Mouse (Mus musculus): ENCODE results near the gene Foxg1. TPM values are rescaled to one million over a fixed set of nuclear protein-coding genes. Genes with fewer than 3 reads are reported as not detected.

Gene Foxg1
- 3.7 and 13.9 TPM in 2 replicates for polyA plus RNA-seq (2011; ENCODE audit: insufficient read length, low read depth, missing spikeins)

GRCm38 (mm10) chr12:49382565-49383520, at the start of gene Foxg1:
Gene Foxg1, plus strand, starts transcription at chr12:49382660.
- peak within 1 kb of the TSS; percentile 45 for H3K4me3 ChIP-seq (ENCODE audit: insufficient read depth, low read length)
- no peak within 1 kb of the TSS for H3K27ac ChIP-seq (ENCODE audit: insufficient read depth, low read length)
- no peaks in the 10 kb centered on the region for H3K4me1 ChIP-seq (ENCODE audit: control insufficient read depth, insufficient read depth, low read length)
- TF ChIP-seq POLR2A (IDR thresholded peaks at IDR 0.05; ENCODE audit: low read depth, low read length): 0 out of 2 replicates have a peak, but pooled peaks have one; percentile 18
- no peak for TF ChIP-seq CTCF (IDR thresholded peaks at IDR 0.05; ENCODE audit: borderline replicate concordance, insufficient read depth, low read length)

DNA sequence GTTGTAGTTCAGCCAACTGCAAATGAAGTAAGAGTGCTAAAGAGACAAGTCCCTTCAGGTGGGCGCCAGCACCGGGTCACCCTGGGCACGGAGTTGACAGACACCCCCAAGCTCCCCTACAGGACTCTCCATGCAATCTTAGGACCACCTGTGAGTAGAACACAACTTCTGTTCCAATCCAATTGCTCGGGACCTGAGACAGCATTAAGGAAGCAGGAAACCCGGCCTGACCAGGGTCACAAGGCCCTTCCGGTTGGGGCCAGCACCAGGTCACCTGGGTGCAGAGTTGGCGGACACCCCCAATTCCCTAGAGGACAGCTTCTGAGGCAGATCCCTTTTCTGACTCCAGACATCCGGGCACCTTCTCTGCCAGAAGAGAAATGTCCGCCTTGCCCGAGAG, 32.8 kb upstream of the Foxg1 start:
- no peak overlapping the region for H3K4me3 ChIP-seq (ENCODE audit: insufficient read depth, low read length)
- no peaks in the 10 kb centered on the region for H3K4me1 ChIP-seq (ENCODE audit: control insufficient read depth, insufficient read depth, low read length)
- no peak overlapping the region for H3K27ac ChIP-seq (ENCODE audit: insufficient read depth, low read length)
- TF ChIP-seq POLR2A (IDR thresholded peaks at IDR 0.05; ENCODE audit: low read depth, low read length): no peak
- TF ChIP-seq CTCF (IDR thresholded peaks at IDR 0.05; ENCODE audit: borderline replicate concordance, insufficient read depth, low read length): no peak

- H3K4me1 ChIP-seq (ENCODE audit: control insufficient read depth, insufficient read depth, low read length): no peaks in the 10 kb centered on the region
- H3K27ac ChIP-seq (ENCODE audit: insufficient read depth, low read length): no peak overlapping the region
- no peak for TF ChIP-seq POLR2A (IDR thresholded peaks at IDR 0.05; ENCODE audit: low read depth, low read length)
- TF ChIP-seq CTCF (IDR thresholded peaks at IDR 0.05; ENCODE audit: borderline replicate concordance, insufficient read depth, low read length): no peak
- H3K4me3 ChIP-seq (ENCODE audit: insufficient read depth, low read length): no peak overlapping the region
These were observed 13.5 kb upstream of the Foxg1 start for GRCm38 (mm10) chr12:49368931-49369330.

GRCm38 (mm10) chr12:49372170-49372569, 10.3 kb upstream of the Foxg1 start:
- H3K4me1 ChIP-seq (ENCODE audit: control insufficient read depth, insufficient read depth, low read length): no peaks in the 10 kb centered on the region
- no peak overlapping the region for H3K4me3 ChIP-seq (ENCODE audit: insufficient read depth, low read length)
- TF ChIP-seq CTCF (IDR thresholded peaks at IDR 0.05; ENCODE audit: borderline replicate concordance, insufficient read depth, low read length) (no peak), POLR2A (IDR thresholded peaks at IDR 0.05; ENCODE audit: low read depth, low read length) (no peak)
- H3K27ac ChIP-seq (ENCODE audit: insufficient read depth, low read length): no peak overlapping the region

GRCm38 (mm10) chr12:49373176-49373575, 9.3 kb upstream of the Foxg1 start:
- TF ChIP-seq POLR2A (IDR thresholded peaks at IDR 0.05; ENCODE audit: low read depth, low read length) (no peak), CTCF (IDR thresholded peaks at IDR 0.05; ENCODE audit: borderline replicate concordance, insufficient read depth, low read length) (no peak)
- Histone ChIP-seq H3K27ac (ENCODE audit: insufficient read depth, low read length) (no peak overlapping the region), H3K4me3 (ENCODE audit: insufficient read depth, low read length) (no peak overlapping the region), H3K4me1 (ENCODE audit: control insufficient read depth, insufficient read depth, low read length) (no peaks in the 10 kb centered on the region)

GRCm38 (mm10) chr12:49373821-49374605, 8.4 kb upstream of the Foxg1 start:
- no peaks in the 10 kb centered on the region for H3K4me1 ChIP-seq (ENCODE audit: control insufficient read depth, insufficient read depth, low read length)
- TF ChIP-seq CTCF (IDR thresholded peaks at IDR 0.05; ENCODE audit: borderline replicate concordance, insufficient read depth, low read length) (no peak), POLR2A (IDR thresholded peaks at IDR 0.05; ENCODE audit: low read depth, low read length) (no peak)
- peak overlapping the region; percentile 25; the same call in 1 of the 2 replicates for H3K4me3 ChIP-seq (ENCODE audit: insufficient read depth, low read length)
- H3K27ac ChIP-seq (ENCODE audit: insufficient read depth, low read length): no peak overlapping the region

DNA sequence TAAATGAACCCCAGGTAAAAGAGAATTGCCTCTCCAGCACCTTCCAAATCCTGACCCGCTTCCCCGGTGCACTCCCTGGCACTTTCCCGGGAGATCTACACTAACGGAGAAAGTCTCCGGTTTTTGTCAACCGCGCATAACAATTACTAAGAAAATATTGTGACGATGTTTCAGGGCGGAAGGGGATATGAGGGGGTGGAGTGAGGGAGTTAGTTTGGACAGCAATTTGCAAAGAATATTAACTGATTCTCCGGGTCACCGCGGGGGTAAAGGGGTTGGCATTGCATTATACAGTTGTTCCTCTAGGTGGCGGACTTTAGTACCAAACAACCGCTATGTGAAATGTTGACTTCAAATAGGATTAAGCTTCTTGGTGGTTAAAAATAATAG, 7.9 kb upstream of the Foxg1 start:
- Histone ChIP-seq H3K27ac (ENCODE audit: insufficient read depth, low read length) (no peak overlapping the region), H3K4me1 (ENCODE audit: control insufficient read depth, insufficient read depth, low read length) (no peaks in the 10 kb centered on the region), H3K4me3 (ENCODE audit: insufficient read depth, low read length) (peak overlapping the region; percentile 25; the same call in 1 of the 2 replicates)
- TF ChIP-seq CTCF (IDR thresholded peaks at IDR 0.05; ENCODE audit: borderline replicate concordance, insufficient read depth, low read length): no peak
- TF ChIP-seq POLR2A (IDR thresholded peaks at IDR 0.05; ENCODE audit: low read depth, low read length): no peak

DNA sequence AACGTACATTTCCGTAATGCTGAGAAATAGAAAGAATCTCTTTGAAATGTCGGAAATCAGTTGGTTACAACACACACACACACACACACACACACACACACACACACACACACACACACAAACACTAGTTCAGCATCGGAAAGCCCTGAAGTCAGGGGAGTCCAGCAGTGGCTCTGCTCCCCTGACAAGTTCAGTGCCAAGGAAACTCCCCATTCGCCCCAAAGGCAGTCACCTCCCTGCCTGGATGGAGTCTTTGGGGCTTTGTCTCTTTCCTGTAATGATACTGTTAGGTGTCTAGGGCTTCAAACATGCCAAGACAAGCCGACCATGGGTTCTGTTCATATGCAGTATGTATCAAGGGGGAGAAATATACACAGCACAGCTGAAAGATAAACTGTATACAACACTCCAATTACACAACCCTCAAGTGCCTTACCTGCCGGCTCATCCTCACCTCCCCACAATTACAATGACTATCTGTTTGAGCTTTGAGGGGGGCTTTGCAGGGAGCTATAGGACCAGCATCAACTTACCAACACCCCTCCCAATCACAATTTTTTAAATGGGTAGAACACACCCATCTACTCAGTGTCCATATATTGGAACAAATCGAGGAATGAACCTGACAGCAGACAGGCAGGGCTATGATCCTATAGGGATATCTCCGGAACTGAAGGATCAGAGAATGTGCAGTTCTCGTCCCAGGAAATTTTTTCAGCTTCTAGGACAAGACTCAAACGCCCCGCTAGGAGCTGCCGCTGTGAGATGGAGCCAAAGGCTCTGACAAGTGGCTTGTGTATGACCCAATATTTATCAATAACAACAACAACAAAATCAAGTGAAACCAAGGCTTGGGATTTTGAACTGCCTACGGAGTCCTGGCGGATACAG, 6.8 kb upstream of the Foxg1 start:
- no peak for TF ChIP-seq POLR2A (IDR thresholded peaks at IDR 0.05; ENCODE audit: low read depth, low read length)
- no peak for TF ChIP-seq CTCF (IDR thresholded peaks at IDR 0.05; ENCODE audit: borderline replicate concordance, insufficient read depth, low read length)
- H3K4me3 ChIP-seq (ENCODE audit: insufficient read depth, low read length): no peak overlapping the region
- no peak overlapping the region for H3K27ac ChIP-seq (ENCODE audit: insufficient read depth, low read length)
- H3K4me1 ChIP-seq (ENCODE audit: control insufficient read depth, insufficient read depth, low read length): no peaks in the 10 kb centered on the region
